In genomic region chr2:75685458-75685861, GRCm38 (mm10) we compare ENCODE assay signal across 8 mouse cellular contexts. TPM values are rescaled to one million over a fixed set of nuclear protein-coding genes. Genes with fewer than 3 reads are reported as not detected.
A peak's percentile ranks its signal among the peaks of the same experiment; 100 is the strongest.
DNase-seq lines count a peak whose midpoint lies in the region; ATAC-seq and TF ChIP-seq lines count a peak whose summit lies in the region.

No protein-coding gene starts in this region.

- intact Hi-C loops in gastrocnemius, postnatal 14 days (cut with DNase I; ENCODE audit: low total_unique reads), result no loop called here

- no peaks in the 10 kb centered on the region for H3K36me3 ChIP-seq in lung, embryonic 14.5 days (ENCODE audit: insufficient read depth)
- H3K36me3 ChIP-seq in midbrain, embryonic 13.5 days, result no peaks in the 10 kb centered on the region

- H3K9ac ChIP-seq in lung, embryonic 14.5 days, result no peak overlapping the region; the same call in 1 of the 2 replicates
- H3K9ac ChIP-seq in midbrain, embryonic 13.5 days (replicated peaks), result no peak overlapping the region

- no peak overlapping the region for H3K27ac ChIP-seq in lung, embryonic 14.5 days (ENCODE audit: low read depth)
- H3K27ac ChIP-seq in midbrain, embryonic 13.5 days, result no peak overlapping the region

- H3K4me3 ChIP-seq in lung, embryonic 14.5 days (ENCODE audit: low read depth, low read length), result no peak overlapping the region
- no peak overlapping the region for H3K4me3 ChIP-seq in midbrain, embryonic 13.5 days (replicated peaks)

- H3K27me3 ChIP-seq in lung, embryonic 14.5 days (ENCODE audit: insufficient read depth, low read length), result no peaks in the 10 kb centered on the region
- no peaks in the 10 kb centered on the region for H3K27me3 ChIP-seq in midbrain, embryonic 13.5 days

- TF ChIP-seq CTCF in lung, embryonic 14.5 days (IDR thresholded peaks at IDR 0.05; ENCODE audit: low read depth), result no peak

- no peaks in the 10 kb centered on the region for H3K9me3 ChIP-seq in lung, embryonic 14.5 days (ENCODE audit: low read depth, low read length)
- H3K9me3 ChIP-seq in midbrain, embryonic 13.5 days, result no peaks in the 10 kb centered on the region

- WGBS in lung, embryonic 14.5 days, result 66% methylated on average over 6 of the region's 6 CpGs
- WGBS in midbrain, embryonic 13.5 days, result 89% methylated on average over 6 of the region's 6 CpGs

- peak; percentile 76 for DNase-seq in gastrocnemius, adult 18-20 months (ENCODE audit: low spot score)
- no peak for DNase-seq in gastrocnemius, postnatal 14 days
- DNase-seq in urinary bladder, postnatal 14 days (ENCODE audit: low spot score), result peak; percentile 53
- DNase-seq in urinary bladder, postnatal 4 days (ENCODE audit: low spot score in 2 of 2), result no peak
- DNase-seq in lung, embryonic 14.5 days, result peak; percentile 30
- DNase-seq in ovary, postnatal 14 days (ENCODE audit: low spot score), result no peak
- no peak for DNase-seq in retina, embryonic 14.5 days (ENCODE audit: low spot score)

- no peak for ATAC-seq in lung, embryonic 14.5 days (ENCODE audit: insufficient read depth)
- ATAC-seq in midbrain, embryonic 13.5 days, result no peak

- H3K4me1 ChIP-seq in lung, embryonic 14.5 days (ENCODE audit: insufficient read depth), result peaks cover 8% of the 10 kb centered on the region; the same call in 1 of the 2 replicates
- no peaks in the 10 kb centered on the region for H3K4me1 ChIP-seq in midbrain, embryonic 13.5 days (replicated peaks)

- H3K4me2 ChIP-seq in lung, embryonic 14.5 days, result no peak overlapping the region
- no peak overlapping the region for H3K4me2 ChIP-seq in midbrain, embryonic 13.5 days (replicated peaks)

RNA-seq across cellular contexts. Expression of gene Nfe2l2, which starts 19.0 kb away (rescaled TPM):
- 10 to 100 TPM; 34.2 to 51.0 TPM for total RNA-seq in gastrocnemius, adult 18-20 months (2021)
- total RNA-seq in gastrocnemius, postnatal 14 days (2021), result 10 to 100 TPM; 25.6 to 31.3 TPM
- 73.9 and 84.5 TPM in 2 replicates for polyA plus RNA-seq in lung, embryonic 14.5 days (2014; fragmentation: Nextera tagmentation; extraction: Ambion mirVana)
- polyA plus RNA-seq in midbrain, embryonic 13.5 days (2015; fragmentation: Nextera tagmentation; extraction: Ambion mirVana), result 10.5 and 11.1 TPM in 2 replicates

RNA-seq across cellular contexts. Expression of gene Hnrnpa3, which starts 26.4 kb away (rescaled TPM):
- 100 to 1,000 TPM; 112 to 143 TPM for total RNA-seq in gastrocnemius, adult 18-20 months (2021)
- total RNA-seq in gastrocnemius, postnatal 14 days (2021), result 100 to 1,000 TPM; 144 to 187 TPM
- 302 and 305 TPM in 2 replicates for polyA plus RNA-seq in lung, embryonic 14.5 days (2014; fragmentation: Nextera tagmentation; extraction: Ambion mirVana)
- 279 and 291 TPM in 2 replicates for polyA plus RNA-seq in midbrain, embryonic 13.5 days (2015; fragmentation: Nextera tagmentation; extraction: Ambion mirVana)

Comparison
In these comparisons a context has a peak if more than half of its experiments do, and no peak if none do; other contexts are left out.
1. DNase-seq: peak in gastrocnemius, adult 18-20 months (single experiment), urinary bladder, postnatal 14 days (single experiment) and lung, embryonic 14.5 days (single experiment); none in gastrocnemius, postnatal 14 days (single experiment), urinary bladder, postnatal 4 days (0 of 2), ovary, postnatal 14 days (single experiment) and retina, embryonic 14.5 days (single experiment).